Mouse (Mus musculus) brown adipose tissue, adult 24 weeks (tissue): ENCODE results near the gene Paxbp1. TPM values are rescaled to one million over a fixed set of nuclear protein-coding genes. Genes with fewer than 3 reads are reported as not detected.

Experiments used
- H3K27ac ChIP-seq: fragments of 200-500 bp; replicated peaks from 2 replicates; pipeline ENCODE4 v1.5.1; 2012; ENCODE audit warnings: low read depth, mild to moderate bottlenecking, low read length
- H3K4me1 ChIP-seq: fragments of 200-500 bp; 2 replicates; pipeline ENCODE4 v1.6.1; 2012; ENCODE audit warnings: low read length, mixed read lengths; ENCODE audit not compliant: control insufficient read depth, insufficient read depth, insufficient read length
- H3K4me3 ChIP-seq: fragments of 200-500 bp; 2 replicates; pipeline ENCODE4 v1.5.1; 2012; ENCODE audit warnings: low read depth, mild to moderate bottlenecking, low read length, moderate library complexity; ENCODE audit not compliant: insufficient read depth
- polyA plus RNA-seq: library from polyadenylated mRNA; stranded (reverse); fragments of >200 nt; gene quantifications from 2 replicates; pipeline ENCODE4 v1.2.4, GENCODE M21; 2012; ENCODE audit not compliant: missing spikeins, insufficient read depth, insufficient read length

Paxbp1 gene
- polyA plus RNA-seq, 1 experiment, result 13.5 TPM

DNA sequence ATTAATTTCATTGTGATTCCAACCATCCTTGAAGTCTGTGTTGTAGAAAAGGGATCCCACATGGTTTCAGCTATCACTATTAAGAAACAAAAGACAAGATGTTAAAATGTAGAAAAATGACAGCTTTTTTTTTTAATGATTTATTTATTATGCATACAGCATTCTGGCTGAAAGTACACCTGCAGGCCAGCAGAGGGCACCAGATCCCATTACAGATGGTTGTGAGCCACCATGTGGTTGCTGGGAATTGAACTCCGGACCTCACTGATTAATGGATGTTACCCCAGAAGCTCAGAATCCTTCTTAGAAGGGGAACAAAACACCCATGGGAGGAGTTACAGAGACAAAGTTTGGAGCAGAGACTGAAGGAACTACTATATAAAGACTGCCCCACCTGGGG, 21.0 kb downstream of the Paxbp1 start:
- Histone ChIP-seq H3K4me3 (no peak overlapping the region), H3K27ac (no peak overlapping the region), H3K4me1 (no peaks in the 10 kb centered on the region)

DNA sequence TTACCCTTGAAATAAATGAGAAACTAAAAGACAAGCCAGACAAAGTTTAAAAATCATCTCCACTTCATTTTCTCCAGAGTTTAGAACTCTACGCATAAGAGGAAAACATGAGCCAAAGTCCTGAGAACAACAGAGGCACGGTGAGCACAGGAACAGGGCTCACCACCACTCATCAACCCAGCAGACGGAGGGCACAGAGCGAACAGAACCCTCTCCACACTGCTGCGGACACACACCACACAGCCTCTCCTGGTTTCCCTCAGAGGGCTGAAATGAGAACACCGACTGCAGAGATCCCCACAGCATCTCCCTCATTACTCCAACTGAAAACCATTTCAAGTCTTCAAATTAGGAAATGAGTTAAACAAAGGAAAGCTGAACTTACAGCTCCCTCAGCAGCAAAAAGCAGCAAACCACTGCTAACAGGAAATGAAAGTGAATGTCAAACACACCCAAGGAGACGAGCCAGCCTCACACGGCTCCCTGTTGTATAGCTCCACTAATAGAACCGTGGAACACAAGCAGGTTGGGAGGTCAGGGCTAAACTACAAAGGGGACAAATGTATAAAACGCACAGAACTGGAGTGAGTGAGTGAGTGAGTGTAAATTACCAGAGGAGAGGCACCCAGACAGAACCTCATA, 23.4 kb downstream of the Paxbp1 start:
- Histone ChIP-seq H3K4me1 (no peaks in the 10 kb centered on the region), H3K4me3 (no peak overlapping the region), H3K27ac (peak overlapping the region; percentile 17)

DNA sequence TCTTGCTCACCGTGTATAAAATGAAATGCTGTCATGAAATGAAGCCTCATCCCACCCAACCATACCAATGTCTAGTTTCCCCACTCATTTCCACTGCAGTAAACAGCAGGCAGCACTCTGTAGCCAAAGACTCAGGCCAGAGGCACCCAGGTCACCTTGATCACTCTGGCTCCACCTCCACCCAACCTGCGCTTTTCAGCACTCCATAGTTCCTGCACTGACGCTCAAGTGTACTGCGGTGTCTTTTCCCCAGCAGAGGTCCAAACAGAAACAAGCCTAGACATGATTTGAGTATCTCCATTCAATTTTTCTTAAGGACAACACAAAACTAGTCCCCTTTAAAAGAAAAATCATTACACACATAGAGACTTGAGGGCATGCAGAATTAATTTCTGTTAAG, 24.9 kb downstream of the Paxbp1 start:
- no peak overlapping the region for H3K27ac ChIP-seq
- H3K4me1 ChIP-seq, result no peaks in the 10 kb centered on the region

DNA sequence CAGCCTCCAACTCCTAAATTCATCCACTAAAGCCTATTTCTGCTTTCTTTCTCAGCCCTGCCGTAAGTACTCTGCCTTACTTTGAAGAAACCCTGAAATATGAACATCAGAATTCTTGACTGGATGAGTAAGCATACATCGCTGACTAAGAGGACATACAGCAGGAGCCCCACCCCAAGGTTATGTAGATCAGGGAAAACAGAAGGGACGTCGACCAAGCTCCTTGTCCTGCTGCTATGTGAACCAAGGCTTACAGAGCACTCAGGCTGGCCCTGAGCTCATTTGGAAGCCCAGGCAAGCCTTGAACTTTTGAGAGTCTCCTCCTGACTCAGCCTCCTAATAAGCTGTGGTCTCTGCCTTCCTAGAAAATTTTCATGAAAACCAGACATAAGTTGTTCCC, 28.6 kb downstream of the Paxbp1 start:
- Histone ChIP-seq H3K4me1 (no peaks in the 10 kb centered on the region), H3K27ac (no peak overlapping the region), H3K4me3 (no peak overlapping the region)

More for the DNA sequence above, 24.9 kb downstream of the Paxbp1 start:
- no peak overlapping the region for H3K4me3 ChIP-seq

DNA sequence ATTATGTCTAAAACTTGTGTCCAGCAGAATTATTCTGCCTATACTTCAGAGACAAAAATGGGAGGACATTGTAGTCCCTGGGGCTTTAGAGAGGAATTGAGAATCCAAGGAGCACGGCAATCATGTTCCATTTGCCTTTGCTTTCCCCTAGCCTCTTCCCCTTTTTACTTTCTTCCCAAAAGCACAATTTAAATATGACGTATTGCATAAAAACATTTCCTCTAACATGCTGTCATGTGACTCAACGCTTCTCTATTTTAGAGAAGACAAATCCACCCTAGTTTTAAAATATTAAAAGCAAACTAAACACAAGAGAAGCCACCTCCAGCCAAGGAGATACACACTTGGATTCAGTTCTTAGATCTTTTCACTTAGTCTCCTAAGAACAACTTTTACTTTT, 32.5 kb downstream of the Paxbp1 start:
- Histone ChIP-seq H3K4me3 (peak overlapping the region; percentile 85), H3K4me1 (peaks cover 3% of the 10 kb centered on the region; the same call in 1 of the 2 replicates), H3K27ac (peak overlapping the region; percentile 80)

DNA sequence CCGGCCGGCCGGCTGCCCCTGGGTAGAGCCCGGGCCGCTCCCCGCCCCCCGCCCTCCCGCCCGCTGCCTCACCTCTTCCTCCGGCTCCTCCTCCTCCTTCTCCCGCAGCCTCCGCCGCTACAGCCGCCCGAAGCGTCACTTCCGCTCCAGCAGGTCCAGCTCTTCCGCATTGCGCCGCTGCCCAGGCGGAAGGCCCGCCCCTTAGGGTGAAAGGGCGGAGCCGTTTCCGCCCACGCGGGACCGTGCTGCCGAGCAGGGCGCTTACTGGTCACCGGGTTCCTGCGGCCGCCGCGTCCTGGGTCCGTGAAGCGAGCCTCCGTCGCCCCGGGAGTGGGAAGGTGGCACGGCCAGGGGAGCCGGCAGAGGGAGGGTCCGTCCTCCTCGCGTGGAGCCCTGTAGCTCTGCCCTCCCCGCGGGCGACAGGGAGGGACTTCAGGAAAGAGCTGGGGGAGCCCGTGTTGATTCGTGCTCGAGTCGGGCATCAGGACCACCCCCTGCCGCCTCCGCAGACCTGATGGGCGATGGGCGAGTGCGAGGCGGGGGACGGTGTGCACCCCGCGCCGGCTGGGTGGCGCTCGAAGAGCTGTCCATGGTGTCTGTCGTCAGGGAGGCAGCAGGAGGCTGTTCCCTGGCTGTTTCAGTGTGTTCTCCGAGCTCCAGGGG, 33.2 kb downstream of the Paxbp1 start, which contains the start of gene Synj1:
TSS of gene Synj1 (minus strand) at position 288 of the 663 bp plus-strand sequence.
- H3K27ac ChIP-seq, result peak within 1 kb of the TSS; percentile 80
- peak within 1 kb of the TSS; percentile 85 for H3K4me3 ChIP-seq

DNA sequence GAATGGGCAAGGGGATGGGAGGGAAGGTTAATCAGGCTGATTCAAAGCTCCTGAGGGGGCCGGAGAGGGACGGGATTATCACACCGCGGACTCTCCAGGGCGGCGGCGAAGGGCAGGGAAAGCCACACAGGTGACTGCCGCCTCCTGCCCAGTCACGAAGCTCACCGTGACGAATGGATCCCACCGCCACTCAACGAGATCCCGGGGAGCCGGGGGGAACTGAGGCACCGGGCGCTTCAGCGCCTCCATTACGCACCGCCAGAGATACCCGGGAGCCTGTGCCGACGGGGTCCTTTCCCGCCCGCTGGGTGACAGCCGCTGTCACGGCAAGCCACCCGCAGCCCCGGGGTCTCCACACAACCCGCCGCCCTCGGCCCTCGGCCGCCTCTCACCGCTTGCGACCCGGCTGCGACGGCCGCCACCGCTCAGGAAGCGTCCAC, 33.7 kb downstream of the Paxbp1 start:
- peak overlapping the region; percentile 73 for H3K27ac ChIP-seq
- H3K4me1 ChIP-seq, result peaks cover 3% of the 10 kb centered on the region; the same call in 1 of the 2 replicates
- H3K4me3 ChIP-seq, result peak overlapping the region; percentile 79

More for the DNA sequence above, 33.2 kb downstream of the Paxbp1 start, which contains the start of gene Synj1:
- peaks cover 3% of the 10 kb centered on the region; the same call in 1 of the 2 replicates for H3K4me1 ChIP-seq

DNA sequence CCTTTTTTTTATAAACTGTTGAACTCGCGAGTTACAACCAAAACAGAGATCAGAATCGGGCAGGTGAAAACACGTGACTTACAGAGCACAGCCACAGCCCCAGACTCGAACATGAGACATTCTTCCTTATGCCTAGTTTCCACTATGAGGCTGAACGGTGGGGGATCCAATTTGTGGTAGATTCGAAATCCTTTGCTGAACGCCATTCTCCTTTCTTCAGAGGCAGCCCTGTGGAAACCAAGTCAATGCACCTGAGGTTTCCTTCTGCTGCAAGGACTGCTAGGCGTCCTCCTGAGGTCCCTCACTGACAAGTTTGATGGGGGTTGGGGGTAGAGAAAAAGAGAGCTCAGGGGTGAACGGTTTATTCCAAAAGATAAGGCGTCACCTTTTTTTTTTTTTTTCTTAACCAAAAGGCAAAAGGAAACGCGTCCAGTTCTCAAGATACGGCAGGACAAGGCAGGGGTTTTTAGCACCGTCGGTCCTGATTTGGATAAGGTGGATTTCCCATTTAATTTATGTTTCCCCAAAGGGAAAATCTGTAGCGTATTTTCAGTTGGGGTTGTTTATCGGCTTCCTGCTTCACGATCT, 34.3 kb downstream of the Paxbp1 start:
- H3K27ac ChIP-seq, result peak overlapping the region; percentile 73

DNA sequence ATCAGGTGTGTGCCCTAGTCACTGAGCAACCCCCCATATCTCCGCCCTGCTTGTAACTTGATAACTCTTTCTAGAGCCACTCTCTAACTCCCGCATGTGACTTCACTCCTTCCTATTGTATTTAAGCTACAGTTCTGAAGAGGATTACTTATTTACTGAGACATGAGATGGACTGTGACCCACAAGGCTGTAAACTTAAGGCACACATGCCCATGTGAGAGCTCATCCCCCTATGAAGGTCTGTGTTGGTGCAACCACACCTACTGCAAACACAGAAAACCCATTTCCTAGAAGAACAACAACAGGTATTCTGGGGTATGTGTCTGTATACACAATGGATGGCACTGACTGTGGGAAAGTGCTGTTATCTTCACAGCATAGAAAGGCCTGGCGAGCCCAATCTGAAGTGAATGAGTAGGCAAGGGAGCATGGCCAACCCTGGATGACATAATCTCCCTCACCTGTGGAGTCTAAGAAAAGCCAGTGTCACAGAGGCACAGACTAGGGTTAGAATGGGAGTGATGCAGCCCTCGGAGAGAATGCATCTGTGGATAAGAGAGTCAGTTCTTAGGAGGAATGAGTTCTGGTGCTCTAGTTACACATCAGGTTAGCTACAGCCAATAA, 39.3 kb downstream of the Paxbp1 start:
- peaks cover 9% of the 10 kb centered on the region for H3K4me1 ChIP-seq
- H3K4me3 ChIP-seq, result no peak overlapping the region
- no peak overlapping the region for H3K27ac ChIP-seq

More for the DNA sequence above, 34.3 kb downstream of the Paxbp1 start:
- H3K4me3 ChIP-seq, result peak overlapping the region; percentile 79
- H3K4me1 ChIP-seq, result peaks cover 3% of the 10 kb centered on the region; the same call in 1 of the 2 replicates

DNA sequence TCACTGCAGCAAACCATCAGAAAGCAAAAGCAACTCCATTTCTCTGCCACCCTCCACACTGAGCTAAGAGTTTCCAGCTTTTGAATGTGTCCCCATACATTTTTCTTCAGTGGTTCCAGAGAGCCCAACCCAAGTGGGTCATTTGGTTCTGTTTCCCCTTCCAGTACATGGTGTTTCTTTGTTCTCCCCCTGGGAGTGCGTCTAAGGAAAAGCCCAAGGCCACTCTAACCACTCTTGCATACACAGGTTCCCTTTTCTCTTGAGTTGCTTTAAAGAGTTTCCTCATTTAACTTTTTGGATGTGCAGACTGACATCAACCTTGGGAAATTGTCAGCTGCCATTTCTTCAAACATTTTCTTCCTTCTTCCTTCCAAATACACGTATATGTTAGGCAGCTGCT, 43.2 kb downstream of the Paxbp1 start:
- H3K4me3 ChIP-seq, result no peak overlapping the region
- H3K27ac ChIP-seq, result peak overlapping the region; percentile 23; the same call in 1 of the 2 replicates
- peaks cover 6% of the 10 kb centered on the region for H3K4me1 ChIP-seq

DNA sequence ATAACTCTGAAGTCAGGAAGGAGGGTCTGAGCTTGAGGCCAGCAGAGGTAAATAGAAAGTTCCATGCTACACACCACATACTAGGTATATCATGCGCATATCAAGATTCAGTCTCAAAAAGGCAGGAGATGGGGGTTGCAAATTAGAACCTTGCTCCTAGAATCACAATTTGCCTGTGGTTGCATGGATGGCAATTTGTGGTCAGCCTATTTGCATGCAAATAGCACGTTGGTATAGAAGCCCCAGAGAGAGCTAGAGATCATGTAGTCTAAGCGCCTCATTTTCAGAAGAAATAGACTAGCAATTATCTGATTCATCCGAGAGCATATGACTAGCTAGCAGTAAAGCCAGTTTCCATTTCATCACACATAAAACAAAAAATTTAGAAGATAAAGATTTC, 44.5 kb downstream of the Paxbp1 start:
- no peak overlapping the region for H3K4me3 ChIP-seq
- H3K27ac ChIP-seq, result no peak overlapping the region
- peaks cover 11% of the 10 kb centered on the region for H3K4me1 ChIP-seq

DNA sequence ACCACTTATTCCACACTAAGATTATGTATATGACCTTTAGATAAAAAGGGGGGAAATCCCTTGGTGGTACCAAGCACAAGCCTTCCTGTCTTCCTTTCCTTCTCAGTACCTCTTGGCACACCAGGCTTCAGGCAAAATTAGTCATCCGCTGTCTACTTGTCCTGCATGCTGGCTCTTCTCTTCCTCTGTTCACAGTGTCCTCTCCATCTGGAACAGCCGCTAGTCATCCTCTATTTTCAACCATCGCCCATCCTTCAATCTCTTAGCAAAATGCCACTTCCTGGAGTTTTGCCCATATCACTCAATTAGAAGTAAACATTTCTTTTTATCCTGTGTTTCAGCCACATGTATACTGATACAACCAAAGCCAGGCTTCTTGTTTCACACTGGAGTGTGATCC, 46.5 kb downstream of the Paxbp1 start:
- no peak overlapping the region for H3K27ac ChIP-seq
- H3K4me3 ChIP-seq, result no peak overlapping the region
- H3K4me1 ChIP-seq, result peaks cover 5% of the 10 kb centered on the region

DNA sequence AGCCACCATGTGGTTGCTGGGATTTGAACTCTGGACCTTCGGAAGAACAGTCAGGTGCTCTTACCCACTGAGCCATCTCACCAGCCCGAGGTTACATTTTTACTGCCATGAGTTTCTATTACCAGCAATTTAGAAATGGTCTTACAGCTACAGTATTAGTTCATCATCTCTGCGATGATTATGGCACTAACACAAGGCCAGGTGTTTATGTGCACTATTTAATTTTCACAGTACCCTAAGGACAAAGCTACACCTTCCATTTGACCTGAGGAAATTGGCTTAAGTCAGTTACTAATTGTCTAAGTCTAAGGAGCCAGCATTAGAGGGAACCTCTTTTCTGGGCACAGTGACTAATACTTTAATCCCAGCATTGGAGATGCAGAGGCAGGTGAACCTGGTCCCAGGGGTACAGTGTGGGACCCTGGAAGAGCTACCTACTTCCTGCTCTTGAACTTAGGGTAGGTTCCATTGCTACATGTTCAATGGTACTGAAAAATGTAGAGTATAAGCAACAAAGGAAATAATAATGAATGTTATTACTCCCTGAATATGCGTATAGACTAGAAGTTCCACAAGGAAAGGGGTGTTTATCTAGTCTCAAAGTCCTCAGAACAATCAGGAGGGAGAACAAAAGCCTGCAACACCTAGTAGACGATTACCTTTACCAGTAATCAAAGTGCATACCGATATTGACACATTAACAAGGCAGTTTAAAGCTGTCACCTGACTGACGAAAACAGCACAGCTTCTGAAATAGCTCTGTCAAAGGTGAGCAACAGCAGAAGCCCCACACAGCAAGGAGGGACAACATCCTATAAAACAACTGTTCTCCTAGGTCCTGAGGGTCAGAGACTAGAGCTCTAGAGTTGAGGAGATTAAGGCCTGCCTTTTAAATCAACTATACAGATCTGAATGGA, 47.8 kb downstream of the Paxbp1 start:
- Histone ChIP-seq H3K27ac (no peak overlapping the region), H3K4me3 (no peak overlapping the region), H3K4me1 (peaks cover 5% of the 10 kb centered on the region)

DNA sequence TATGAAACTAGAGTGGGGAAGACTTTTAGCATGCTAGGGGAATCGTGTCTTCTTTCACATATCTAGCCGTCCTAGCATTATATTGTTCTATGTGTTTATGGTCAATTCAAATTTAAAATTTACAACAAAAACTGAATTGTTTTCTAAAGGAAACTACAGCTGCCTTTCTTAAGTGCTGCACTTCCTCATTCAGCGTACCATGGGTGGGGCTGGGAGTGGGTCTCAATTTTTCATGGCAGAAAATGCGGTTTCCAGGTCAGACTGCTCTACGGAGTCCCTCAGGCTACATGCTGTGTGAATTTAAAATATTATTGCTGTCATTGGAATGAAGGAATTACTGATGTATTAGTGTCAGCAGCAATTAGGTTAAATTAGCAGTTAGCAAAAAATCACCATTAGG, 48.8 kb downstream of the Paxbp1 start:
- Histone ChIP-seq H3K4me1 (peaks cover 5% of the 10 kb centered on the region), H3K4me3 (no peak overlapping the region), H3K27ac (0 out of 2 replicates have a peak overlapping the region, but pooled peaks have one; percentile 18)
